Mouse (Mus musculus): ENCODE measurements around the gene Spred2.

GRCm38 (mm10) chr11:19986443-19986861 is 62.3 kb downstream of the Spred2 start:
- TF ChIP-seq CTCF (IDR thresholded peaks at IDR 0.05; ENCODE audit: low read depth, low read length) (no peak), POLR2A (IDR thresholded peaks at IDR 0.05; ENCODE audit: borderline replicate concordance, low read depth, low read length) (no peak)
